Mouse (Mus musculus) CH12.LX (cell line): ENCODE results near the gene Acox2.
A peak's percentile ranks its signal among the peaks of the same experiment; 100 is the strongest.

Experiments used
- CHD1 ChIP-seq: IDR thresholded peaks from 2 replicates; pipeline ENCODE4 v1.6.1; 2012; ENCODE audit warnings: low read depth, low read length, improper control_type of control experiment, inconsistent platforms
- CTCF ChIP-seq, 2 experiments: IDR thresholded peaks in 1 of 2; conservative IDR thresholded peaks in 1 of 2; 2 replicates each; pipeline ENCODE4 v1.5.1; 2011 to 2012; ENCODE audit warnings: low read depth in 2 of 2, low read length in 2 of 2, improper control_type of control experiment in 1 of 2, inconsistent platforms in 1 of 2, mild to moderate bottlenecking in 1 of 2, moderate library complexity in 1 of 2
- EP300 ChIP-seq: IDR thresholded peaks from 2 replicates; pipeline ENCODE4 v1.6.1; 2011; ENCODE audit warnings: low read length, improper control_type of control experiment

GRCm38 (mm10) chr14:8242388-8242920, 16.7 kb downstream of the Acox2 start:
- peak in 1 of 2 experiments; percentile 65; a peak in 2 of 4 replicates for TF ChIP-seq CTCF (conservative IDR thresholded peaks at IDR 0.05 in 1 of 2, IDR thresholded peaks at IDR 0.05 in 1 of 2; ENCODE audit: low read depth in 2 of 2, low read length in 2 of 2)
- no peak for TF ChIP-seq EP300
- TF ChIP-seq CHD1, result no peak
